Mouse (Mus musculus) kidney, adult 2 months (tissue): ENCODE measurements at regions not wholly inside any gene's neighbourhood (a gene's known extent, or its start where the extent isn't known, plus 50 kb on each side); places are given as distances from the start of the nearest gene placed in this dataset.

Experiments
- CTCF ChIP-seq: fragments of 200-500 bp; conservative IDR thresholded peaks from 2 replicates; pipeline ENCODE4 v1.5.1; 2011; ENCODE audit warnings: low read depth, mild to moderate bottlenecking, control low read depth, low read length, moderate library complexity, mixed read lengths; ENCODE audit not compliant: insufficient read depth, insufficient read length
- POLR2A ChIP-seq: fragments of 200-500 bp; IDR thresholded peaks from one replicate; pipeline ENCODE4 v1.6.1; 2011; ENCODE audit warnings: low read depth, low read length, control low read depth

DNA sequence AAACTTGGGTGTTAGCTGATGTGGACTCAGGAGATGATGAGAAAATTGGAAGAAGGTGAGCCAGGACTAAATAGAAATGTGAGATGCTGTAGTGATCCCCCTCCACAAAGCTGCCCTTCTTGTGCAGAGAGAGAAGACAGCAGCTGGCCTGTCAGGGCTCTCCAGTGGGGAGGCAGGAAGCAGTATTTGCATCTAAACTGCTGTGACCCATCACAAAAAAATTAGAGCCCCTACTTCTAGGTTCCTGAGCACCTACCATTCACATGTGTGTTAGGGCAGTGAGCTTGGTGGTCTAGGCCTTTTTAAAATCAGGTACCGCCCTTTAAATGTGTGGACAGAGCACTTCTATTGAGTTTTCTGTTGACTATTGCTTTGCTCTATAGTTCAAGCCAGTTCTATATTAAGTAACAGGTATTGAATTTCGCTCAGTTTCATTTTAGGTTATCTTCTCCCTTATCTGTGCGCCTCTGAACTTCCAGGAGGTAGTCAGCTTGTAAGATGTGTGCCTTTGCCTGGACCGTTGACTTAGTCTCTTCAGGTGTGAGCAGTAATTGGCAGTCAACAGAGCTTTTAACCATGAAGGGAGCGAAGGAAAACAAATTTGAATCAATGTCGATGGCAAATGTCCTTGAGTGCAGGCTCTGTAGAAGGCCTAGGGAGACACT, 174.1 kb upstream of the Map3k1 start:
- no peak for TF ChIP-seq POLR2A
- no peak for TF ChIP-seq CTCF
